Mouse (Mus musculus) c-Kit-negative CD71-positive TER-119-positive erythroid progenitor cells, embryonic 14.5 days (primary cell): ENCODE measurements around the gene Crx.
"Not testable (repeated sequence)": the region's sequence is repeated elsewhere in the genome, so short reads cannot be mapped to it uniquely, and the experiment has no call there.

Source experiments
- DNase-seq: peaks from one replicate; pipeline ENCODE4 v3.0.0-alpha.2; 2013; ENCODE audit warnings: low read depth, low spot score

The Crx gene

GRCm38 (mm10) chr7:15879756-15880155 lies at the start of gene Crx:
TSS of gene Crx (minus strand) at chr7:15879968.
- no peak for DNase-seq

- DNase-seq: peak; percentile 81
Measured at GRCm38 (mm10) chr7:15922220-15922773, 42.5 kb upstream of the Crx start, which contains the start of gene Selenow. TSS of gene Selenow (minus strand) at chr7:15922402.

GRCm38 (mm10) chr7:15921796-15922195 lies 42.0 kb upstream of the Crx start:
- DNase-seq: peak; percentile 26

GRCm38 (mm10) chr7:15920645-15921190 lies 41.0 kb upstream of the Crx start:
- DNase-seq: no peak

- no peak for DNase-seq
Measured at GRCm38 (mm10) chr7:15919947-15920346, 40.2 kb upstream of the Crx start.

GRCm38 (mm10) chr7:15918371-15918770 lies 38.6 kb upstream of the Crx start:
- DNase-seq: no peak

- DNase-seq: no peak
Measured at GRCm38 (mm10) chr7:15916996-15917395, 37.2 kb upstream of the Crx start.

- no peak for DNase-seq
Measured at GRCm38 (mm10) chr7:15916134-15916723, 36.5 kb upstream of the Crx start.

GRCm38 (mm10) chr7:15915695-15916094 lies 35.9 kb upstream of the Crx start:
- DNase-seq: not testable (repeated sequence)

GRCm38 (mm10) chr7:15914751-15915150 lies 35.0 kb upstream of the Crx start:
- no peak for DNase-seq

- peak; percentile 36 for DNase-seq
Measured at GRCm38 (mm10) chr7:15914252-15914651, 34.5 kb upstream of the Crx start.

GRCm38 (mm10) chr7:15912183-15912582 lies 32.4 kb upstream of the Crx start:
- DNase-seq: peak; percentile 50

GRCm38 (mm10) chr7:15910521-15910920 lies 30.8 kb upstream of the Crx start:
- DNase-seq: no peak

- DNase-seq: no peak
Measured at GRCm38 (mm10) chr7:15907971-15908590, 28.3 kb upstream of the Crx start.

GRCm38 (mm10) chr7:15906602-15907001 lies 26.8 kb upstream of the Crx start:
- no peak for DNase-seq

- no peak for DNase-seq
Measured at GRCm38 (mm10) chr7:15905861-15906260, 26.1 kb upstream of the Crx start.

- DNase-seq: no peak
Measured at GRCm38 (mm10) chr7:15901366-15902048, 21.7 kb upstream of the Crx start.

GRCm38 (mm10) chr7:15894251-15894650 lies 14.5 kb upstream of the Crx start:
- DNase-seq: no peak

GRCm38 (mm10) chr7:15884127-15884526 lies 4.4 kb upstream of the Crx start:
- no peak for DNase-seq

- DNase-seq: no peak
Measured at GRCm38 (mm10) chr7:15882317-15882716, 2.5 kb upstream of the Crx start, which contains the start of gene Crxos. TSS of gene Crxos (plus strand) at chr7:15882617.

GRCm38 (mm10) chr7:15881831-15882230 lies 2.1 kb upstream of the Crx start:
- no peak for DNase-seq

- DNase-seq: no peak
Measured at GRCm38 (mm10) chr7:15881388-15881787, 1.6 kb upstream of the Crx start.
